Mouse (Mus musculus) forebrain, embryonic 14.5 days (tissue): ENCODE measurements at regions not wholly inside any gene's neighbourhood (a gene's known extent, or its start where the extent isn't known, plus 50 kb on each side); places are given as distances from the start of the nearest gene placed in this dataset. TPM values are rescaled to one million over a fixed set of nuclear protein-coding genes. Genes with fewer than 3 reads are reported as not detected.

Experiments used
- microRNA-seq: library from miRNA; unstranded; fragments of <30 nt; microRNA quantifications from one replicate; pipeline ENCODE4, GENCODE M21; 2016

Small RNA genes in the stretch of these regions (microRNA-seq; reads per million reads assigned to microRNA genes)
- not detected for gene Gm27878
